ENCODE assay signal across 8 mouse cellular contexts in genomic region chr10:91187872-91188271, GRCm38 (mm10). TPM values are rescaled to one million over a fixed set of nuclear protein-coding genes. Genes with fewer than 3 reads are reported as not detected.
A peak's percentile ranks its signal among the peaks of the same experiment; 100 is the strongest.
DNase-seq lines count a peak whose midpoint lies in the region; ATAC-seq lines count a peak whose summit lies in the region.

No protein-coding gene starts in this region.

- H3K4me1 ChIP-seq in embryonic facial prominence, embryonic 12.5 days, result peaks cover 11% of the 10 kb centered on the region
- no peaks in the 10 kb centered on the region for H3K4me1 ChIP-seq in limb, embryonic 11.5 days (ENCODE audit: control insufficient read depth, insufficient read depth, low read length)
- peaks cover 16% of the 10 kb centered on the region for H3K4me1 ChIP-seq in midbrain, embryonic 13.5 days (replicated peaks)

- no peak for ATAC-seq in embryonic facial prominence, embryonic 12.5 days (ENCODE audit: insufficient number of reproducible peaks, insufficient read depth, low FRiP score, low TSS enrichment)
- ATAC-seq in limb, embryonic 11.5 days (ENCODE audit: insufficient number of reproducible peaks, low FRiP score, low TSS enrichment, low read depth), result peak; percentile 40; the same call in 1 of the 2 replicates
- ATAC-seq in midbrain, embryonic 13.5 days, result peak; percentile 75

- H3K36me3 ChIP-seq in embryonic facial prominence, embryonic 12.5 days, result no peaks in the 10 kb centered on the region
- H3K36me3 ChIP-seq in limb, embryonic 11.5 days (ENCODE audit: control insufficient read depth, insufficient read depth, low read length), result no peaks in the 10 kb centered on the region
- no peaks in the 10 kb centered on the region for H3K36me3 ChIP-seq in midbrain, embryonic 13.5 days

- 0% methylated on average over 15 of the region's 15 CpGs for WGBS in embryonic facial prominence, embryonic 12.5 days
- under 1% methylated on average over 15 of the region's 15 CpGs for WGBS in limb, embryonic 11.5 days
- 0% methylated on average over 15 of the region's 15 CpGs for WGBS in midbrain, embryonic 13.5 days

- peak overlapping the region; percentile 28; the same call in 1 of the 2 replicates for H3K4me3 ChIP-seq in embryonic facial prominence, embryonic 12.5 days
- peak overlapping the region; percentile 0; the same call in 1 of the 2 replicates for H3K4me3 ChIP-seq in limb, embryonic 11.5 days (ENCODE audit: low read depth, low read length)
- H3K4me3 ChIP-seq in midbrain, embryonic 13.5 days (replicated peaks), result peak overlapping the region; percentile 36

- peak overlapping the region; percentile 48 for H3K9ac ChIP-seq in embryonic facial prominence, embryonic 12.5 days
- H3K9ac ChIP-seq in limb, embryonic 11.5 days (ENCODE audit: low read length), result peak overlapping the region; percentile 45
- peak overlapping the region; percentile 74 for H3K9ac ChIP-seq in midbrain, embryonic 13.5 days (replicated peaks)

- no peaks in the 10 kb centered on the region for H3K27me3 ChIP-seq in embryonic facial prominence, embryonic 12.5 days
- no peaks in the 10 kb centered on the region for H3K27me3 ChIP-seq in limb, embryonic 11.5 days (ENCODE audit: control insufficient read depth, insufficient read depth, low read length)
- no peaks in the 10 kb centered on the region for H3K27me3 ChIP-seq in midbrain, embryonic 13.5 days

- peak overlapping the region; percentile 94 for H3K27ac ChIP-seq in embryonic facial prominence, embryonic 12.5 days
- peak overlapping the region; percentile 63 for H3K27ac ChIP-seq in limb, embryonic 11.5 days (replicated peaks; ENCODE audit: low read depth, low read length)
- peak overlapping the region; percentile 97 for H3K27ac ChIP-seq in midbrain, embryonic 13.5 days

- peak overlapping the region; percentile 46 for H3K4me2 ChIP-seq in embryonic facial prominence, embryonic 12.5 days (replicated peaks)
- H3K4me2 ChIP-seq in limb, embryonic 11.5 days (ENCODE audit: low read depth, severe bottlenecking), result peak overlapping the region; percentile 27
- peak overlapping the region; percentile 55 for H3K4me2 ChIP-seq in midbrain, embryonic 13.5 days (replicated peaks)

- no peaks in the 10 kb centered on the region for H3K9me3 ChIP-seq in embryonic facial prominence, embryonic 12.5 days
- no peaks in the 10 kb centered on the region for H3K9me3 ChIP-seq in limb, embryonic 11.5 days (ENCODE audit: control insufficient read depth, low read length)
- H3K9me3 ChIP-seq in midbrain, embryonic 13.5 days, result no peaks in the 10 kb centered on the region

- peak; percentile 87 for DNase-seq in 416B (ENCODE audit: low read depth)
- peak; percentile 80 to 81 for DNase-seq in adrenal gland, postnatal 36 days
- DNase-seq in heart, adult 18-20 months, result peak; percentile 87 to 93
- DNase-seq in kidney, adult 18-20 months, result peak; percentile 90
- DNase-seq in limb, embryonic 11.5 days (ENCODE audit: low spot score), result peak; percentile 94
- peak; percentile 70 for DNase-seq in spleen, adult 12 weeks (ENCODE audit: low spot score)

RNA-seq across cellular contexts. Expression of gene Tmpo, which starts 6.8 kb away (rescaled TPM):
- total RNA-seq in adrenal gland, postnatal 36 days (2021), result 100 to 1,000 TPM in 1 of 2 experiments, 10 to 100 TPM in 1; 95.1 to 105 TPM
- polyA plus RNA-seq in embryonic facial prominence, embryonic 12.5 days (2016; fragmentation: Nextera tagmentation; extraction: Ambion mirVana), result 366 and 400 TPM in 2 replicates
- total RNA-seq in heart, adult 18-20 months (2021), result 10 to 100 TPM; 34.0 to 42.4 TPM
- 359 and 371 TPM in 2 replicates for polyA plus RNA-seq in limb, embryonic 11.5 days (2014; fragmentation: Nextera tagmentation; extraction: Ambion mirVana)
- polyA plus RNA-seq in midbrain, embryonic 13.5 days (2015; fragmentation: Nextera tagmentation; extraction: Ambion mirVana), result 165 and 175 TPM in 2 replicates
